Mouse (Mus musculus) spleen, adult 2 months (tissue): ENCODE measurements around the gene Galnt2. TPM values are rescaled to one million over a fixed set of nuclear protein-coding genes. Genes with fewer than 3 reads are reported as not detected.

Experiments
- DNase-seq, 2 experiments: peaks; one replicate each; pipeline versions ENCODE4 v3.0.0 to v3.0.0-alpha.2; 2012 to 2021; ENCODE audit warnings: low spot score in 2 of 2, low read depth in 1 of 2
- H3K27ac ChIP-seq: fragments of 200-500 bp; 2 replicates; pipeline ENCODE4 v1.5.1; 2012; ENCODE audit warnings: low read length, inconsistent platforms; ENCODE audit not compliant: insufficient read depth
- H3K27me3 ChIP-seq: fragments of 200-500 bp; 2 replicates; pipeline ENCODE4 v1.6.1; 2012; ENCODE audit warnings: mild to moderate bottlenecking, moderate library complexity, low read length, inconsistent platforms; ENCODE audit not compliant: control insufficient read depth, insufficient read depth
- H3K36me3 ChIP-seq: fragments of 200-500 bp; 2 replicates; pipeline ENCODE4 v1.6.1; 2012; ENCODE audit warnings: mild to moderate bottlenecking, low read length, inconsistent platforms; ENCODE audit not compliant: control insufficient read depth, insufficient read depth
- H3K4me1 ChIP-seq: fragments of 200-500 bp; 2 replicates; pipeline ENCODE4 v1.6.1; 2011; ENCODE audit warnings: inconsistent platforms; ENCODE audit not compliant: control insufficient read depth, insufficient read depth, insufficient read length
- H3K4me3 ChIP-seq: fragments of 200-500 bp; 2 replicates; pipeline ENCODE4 v1.5.1; 2011; ENCODE audit warnings: mild to moderate bottlenecking, inconsistent platforms; ENCODE audit not compliant: insufficient read depth, insufficient read length; ENCODE audit errors: extremely low read depth
- CTCF ChIP-seq: fragments of 200-500 bp; IDR thresholded peaks from 2 replicates; pipeline ENCODE4 v1.5.1; 2011; ENCODE audit warnings: mild to moderate bottlenecking, inconsistent platforms; ENCODE audit not compliant: insufficient read depth, insufficient read length, insufficient replicate concordance; ENCODE audit errors: extremely low read depth
- POLR2A ChIP-seq: fragments of 200-500 bp; IDR thresholded peaks from 2 replicates; pipeline ENCODE4 v1.6.1; 2011; ENCODE audit warnings: low read depth, low read length, inconsistent platforms
- WGBS: fragments of 180-500 bp; shearing (Covaris S2); methylation state at CpG from one replicate; pipeline ENCODE4 v1.1.7; 2018; 5-methylcytosine and 5-hydroxymethylcytosine counted together
- polyA plus RNA-seq: library from polyadenylated mRNA; depleted of rRNA; stranded (reverse); fragments of >200 nt; gene quantifications from 2 replicates; pipeline ENCODE4 v1.2.3, GENCODE M21; 2012

Gene Galnt2
- polyA plus RNA-seq, 1 experiment, result 9.4 TPM

DNA sequence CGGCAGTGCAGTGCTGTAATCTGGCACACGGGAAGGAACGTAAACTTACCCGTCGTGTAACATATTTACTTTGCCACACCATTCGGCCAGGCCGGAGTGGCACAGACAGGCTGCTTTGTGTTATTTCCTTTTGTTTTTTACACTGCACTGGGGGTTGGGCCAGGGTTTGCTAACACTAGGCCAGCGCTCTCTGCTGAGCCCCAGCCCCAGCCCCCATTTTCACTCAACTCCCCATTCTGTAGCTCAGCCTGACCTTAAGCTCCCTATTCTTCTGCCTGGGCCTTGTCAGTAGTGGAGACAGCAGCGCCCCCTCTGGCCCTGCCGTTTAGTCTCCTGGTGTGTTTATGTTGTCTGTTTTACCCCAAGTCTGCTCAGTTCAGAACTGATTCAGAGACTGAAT is 83.6 kb downstream of the Galnt2 start:
- peak overlapping the region; percentile 45 for H3K27ac ChIP-seq
- H3K4me1 ChIP-seq, result peaks cover 18% of the 10 kb centered on the region; the same call in 1 of the 2 replicates
- TF ChIP-seq CTCF (peak; percentile 10; the same call in 1 of the 2 replicates), POLR2A (no peak)
- no peak overlapping the region for H3K4me3 ChIP-seq
- WGBS, result 76% methylated on average over 10 of the region's 10 CpGs
- peaks cover 2% of the 10 kb centered on the region; the same call in 1 of the 2 replicates for H3K36me3 ChIP-seq
- H3K27me3 ChIP-seq, result no peaks in the 10 kb centered on the region
- no peak for DNase-seq

DNA sequence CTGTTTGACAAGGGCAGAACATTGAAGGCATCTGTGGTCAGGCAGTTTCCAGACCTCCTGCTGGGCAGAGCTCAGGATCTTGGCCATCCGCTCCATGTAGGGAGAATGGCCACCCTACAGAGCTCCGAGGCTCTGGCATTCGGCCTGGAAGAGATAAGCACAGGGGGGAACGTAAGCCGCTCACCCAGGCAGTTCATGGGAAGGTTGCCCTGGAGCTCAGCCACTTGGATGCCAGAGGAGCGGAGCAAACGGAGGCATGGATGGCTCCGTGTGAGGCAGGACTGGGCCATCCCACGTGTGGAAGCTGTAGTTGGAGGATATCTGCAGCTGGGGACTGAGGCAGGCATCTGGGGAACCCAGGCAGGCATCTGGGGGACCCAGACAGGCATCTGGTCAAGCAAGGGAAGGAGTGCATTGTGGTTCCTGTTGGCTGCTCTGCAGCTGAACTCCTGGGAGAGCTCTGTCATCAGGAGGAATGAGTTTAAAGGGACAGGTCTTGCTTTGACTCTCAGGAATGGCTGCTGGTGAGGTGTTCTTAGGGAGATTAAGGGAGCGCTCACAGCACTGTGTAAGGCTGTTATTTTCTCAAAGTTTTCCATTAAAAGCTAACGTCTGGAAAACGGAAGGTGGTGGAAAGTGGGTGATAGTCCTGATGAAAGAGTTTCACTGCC is 85.4 kb downstream of the Galnt2 start:
- 65% methylated on average over 12 of the region's 12 CpGs for WGBS

GRCm38 (mm10) chr8:124317191-124317682 is 86.0 kb downstream of the Galnt2 start:
- TF ChIP-seq CTCF (no peak), POLR2A (no peak)
- Histone ChIP-seq H3K4me1 (peaks cover 18% of the 10 kb centered on the region; the same call in 1 of the 2 replicates), H3K27ac (peak overlapping the region; percentile 59), H3K4me3 (no peak overlapping the region), H3K27me3 (no peaks in the 10 kb centered on the region), H3K36me3 (no peaks in the 10 kb centered on the region)
- 12% methylated on average over 8 of the region's 8 CpGs for WGBS
- DNase-seq, result no peak

More for the DNA sequence above, 85.4 kb downstream of the Galnt2 start:
- H3K4me3 ChIP-seq, result no peak overlapping the region
- H3K27ac ChIP-seq, result peak overlapping the region; percentile 34
- no peaks in the 10 kb centered on the region for H3K27me3 ChIP-seq
- TF ChIP-seq CTCF (no peak), POLR2A (no peak)
- H3K4me1 ChIP-seq, result peaks cover 18% of the 10 kb centered on the region; the same call in 1 of the 2 replicates
- no peak for DNase-seq
- H3K36me3 ChIP-seq, result no peaks in the 10 kb centered on the region

DNA sequence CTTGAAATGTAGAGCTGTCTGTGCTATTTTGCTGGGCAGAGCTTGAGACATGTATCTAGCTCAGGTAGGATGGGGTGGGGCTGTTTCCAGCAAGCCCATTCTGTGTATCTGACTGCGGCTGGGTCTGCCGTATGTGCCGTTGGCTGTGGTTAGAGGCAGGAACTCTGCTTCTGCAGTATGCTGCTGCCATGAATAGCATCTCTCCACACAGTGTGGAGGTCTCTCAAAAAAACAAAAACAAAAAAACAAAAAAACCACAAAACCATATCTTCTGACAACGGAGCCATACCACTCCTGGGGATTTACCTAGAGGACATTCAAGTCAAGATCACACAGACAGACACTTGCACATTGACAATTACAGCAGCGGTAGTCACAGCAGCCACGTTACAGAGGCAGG is 86.6 kb downstream of the Galnt2 start:
- Histone ChIP-seq H3K36me3 (no peaks in the 10 kb centered on the region), H3K4me1 (peaks cover 18% of the 10 kb centered on the region; the same call in 1 of the 2 replicates), H3K4me3 (no peak overlapping the region), H3K27ac (no peak overlapping the region; the same call in 1 of the 2 replicates), H3K27me3 (no peaks in the 10 kb centered on the region)
- WGBS, result 17% methylated on average over 6 of the region's 6 CpGs
- DNase-seq, result peak; percentile 30 to 45
- TF ChIP-seq CTCF (no peak), POLR2A (no peak)

DNA sequence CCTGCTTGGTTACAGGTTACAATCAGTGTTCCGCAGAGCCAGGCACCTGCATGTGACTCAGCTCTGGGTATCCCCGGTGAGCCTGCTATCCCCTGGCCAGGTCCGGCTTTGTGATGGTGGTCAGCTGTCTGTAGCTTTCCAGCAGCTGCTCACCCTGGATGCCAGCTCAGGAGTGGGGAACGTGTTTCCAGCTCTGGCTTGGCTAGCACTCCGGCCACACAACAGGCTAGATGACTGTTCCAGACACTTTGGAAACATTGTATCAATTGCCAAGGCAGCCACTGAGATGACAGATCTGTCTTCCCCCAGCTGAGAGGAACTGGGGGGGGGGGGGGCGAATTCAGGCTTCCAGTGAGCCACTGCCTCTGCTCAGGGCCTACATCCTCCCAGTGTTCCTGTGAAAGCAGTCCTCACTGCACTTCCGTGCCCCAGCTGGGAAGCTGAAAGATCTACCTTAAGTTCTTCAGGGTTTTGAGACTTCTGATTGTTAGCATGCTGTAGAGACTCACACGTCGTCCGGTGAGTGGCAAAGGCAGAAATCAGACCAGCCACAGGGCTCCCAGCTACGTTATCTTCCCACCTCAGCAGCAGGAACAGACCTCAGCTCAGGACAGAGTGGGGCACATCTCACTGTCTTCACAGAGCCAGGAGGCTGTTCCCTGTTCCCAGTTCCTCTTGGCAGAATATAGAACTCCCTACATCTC is 87.6 kb downstream of the Galnt2 start:
- DNase-seq, result no peak
- H3K4me3 ChIP-seq, result no peak overlapping the region
- no peak for TF ChIP-seq CTCF
- H3K27ac ChIP-seq, result peak overlapping the region; percentile 49
- peaks cover 18% of the 10 kb centered on the region; the same call in 1 of the 2 replicates for H3K4me1 ChIP-seq
- no peaks in the 10 kb centered on the region for H3K27me3 ChIP-seq
- peaks cover 3% of the 10 kb centered on the region; the same call in 1 of the 2 replicates for H3K36me3 ChIP-seq
- 51% methylated on average over 11 of the region's 11 CpGs for WGBS

DNA sequence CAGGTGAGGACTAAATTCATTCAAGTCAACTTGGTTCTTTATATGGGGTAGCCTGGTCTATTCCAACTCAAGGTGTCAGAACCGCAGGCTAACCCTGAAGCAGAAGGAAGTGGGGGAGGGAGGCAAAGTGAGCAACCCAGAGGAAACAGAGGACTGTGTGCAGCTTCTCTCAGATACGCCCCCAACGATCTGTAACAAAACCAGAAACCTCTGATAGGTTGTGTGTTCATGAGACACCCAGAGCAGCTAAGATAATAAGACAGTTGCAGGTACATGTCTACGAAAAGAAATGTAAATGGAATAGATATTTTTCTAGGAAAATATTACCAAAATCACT is 88.1 kb downstream of the Galnt2 start:
- no peak for DNase-seq
- 22% methylated on average over 4 of the region's 4 CpGs for WGBS
- TF ChIP-seq POLR2A, result no peak
- no peak for TF ChIP-seq CTCF

More for the DNA sequence above, 88.1 kb downstream of the Galnt2 start:
- Histone ChIP-seq H3K27ac (peak overlapping the region; percentile 58), H3K27me3 (no peaks in the 10 kb centered on the region), H3K4me3 (no peak overlapping the region), H3K36me3 (peaks cover 6% of the 10 kb centered on the region), H3K4me1 (peaks cover 17% of the 10 kb centered on the region; the same call in 1 of the 2 replicates)
